Mouse (Mus musculus) bone marrow, adult 2 months (tissue): ENCODE measurements around the gene Thra.

Experiments used
- CTCF ChIP-seq: fragments of 200-500 bp; IDR thresholded peaks from 2 replicates; pipeline ENCODE4 v1.5.1; 2011; ENCODE audit warnings: low read length, control low read depth; ENCODE audit not compliant: control insufficient read depth, insufficient read depth
- POLR2A ChIP-seq: fragments of 200-500 bp; IDR thresholded peaks from 2 replicates; pipeline ENCODE4 v1.6.1; 2011; ENCODE audit warnings: low read depth, mild to moderate bottlenecking, control low read depth, low read length, borderline replicate concordance; ENCODE audit not compliant: control insufficient read depth

DNA sequence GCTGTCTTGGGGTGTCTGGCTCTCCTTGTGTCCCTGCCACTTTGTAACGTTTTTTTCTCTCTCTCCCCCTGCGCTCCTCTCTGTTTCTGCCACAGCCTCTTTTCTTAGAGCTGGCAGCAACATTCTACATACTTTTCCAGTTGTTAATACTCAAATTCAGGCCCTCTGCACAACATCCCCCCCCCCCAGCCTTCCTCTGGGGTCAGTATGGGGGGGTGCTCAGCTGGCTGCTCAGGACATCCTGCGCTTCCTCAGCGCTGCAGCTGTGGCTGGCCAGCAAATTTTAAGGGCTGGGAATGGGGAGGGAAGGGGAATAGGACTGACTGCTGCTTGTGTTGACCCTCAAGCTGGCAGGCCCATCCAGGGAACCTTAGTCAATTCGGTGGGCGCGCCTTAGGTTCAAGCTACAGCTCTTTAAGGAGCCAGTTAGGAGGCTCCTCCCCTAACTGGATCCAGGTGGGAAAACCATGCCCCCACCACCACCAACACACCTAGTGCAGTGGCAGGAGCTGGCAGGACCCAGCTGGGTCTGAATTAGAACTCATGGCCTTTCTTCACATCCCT, 4.1 kb downstream of the Thra start:
- no peak for TF ChIP-seq CTCF
- TF ChIP-seq POLR2A, result no peak
